Mouse (Mus musculus) stomach, postnatal 0 days (tissue): Measurements from ENCODE around the gene Sumf1. TPM values are rescaled to one million over a fixed set of nuclear protein-coding genes. Genes with fewer than 3 reads are reported as not detected.

Source experiments
- ATAC-seq: fragments of 200-750 bp; cut with Nextera tagmentation; 2 replicates; pipeline ENCODE4 v1.8.0; 2017; ENCODE audit not compliant: low FRiP score, low TSS enrichment
- DNase-seq: peaks from one replicate; pipeline ENCODE4 v3.0.0-alpha.2; 2016; ENCODE audit warnings: low spot score
- H3K27ac ChIP-seq: fragments of 300-500 bp; sonication (generic); replicated peaks from 2 replicates; pipeline ENCODE4 v1.5.1; 2014; ENCODE audit warnings: mild to moderate bottlenecking, control low read depth
- H3K27me3 ChIP-seq: fragments of 300-500 bp; sonication (generic); 2 replicates; pipeline ENCODE4 v1.6.1; 2014; ENCODE audit warnings: low read length; ENCODE audit not compliant: control insufficient read depth, insufficient read depth
- H3K36me3 ChIP-seq: fragments of 300-500 bp; sonication (generic); 2 replicates; pipeline ENCODE4 v1.6.1; 2014; ENCODE audit warnings: low read length, mixed read lengths; ENCODE audit not compliant: control insufficient read depth, insufficient read depth
- H3K4me1 ChIP-seq: fragments of 300-500 bp; sonication (generic); replicated peaks from 2 replicates; pipeline ENCODE4 v1.6.1; 2014; ENCODE audit warnings: antibody characterized with exemption; ENCODE audit not compliant: control insufficient read depth, insufficient read depth
- H3K4me2 ChIP-seq: fragments of 300-500 bp; sonication (generic); replicated peaks from 2 replicates; pipeline ENCODE4 v1.6.1; 2014; ENCODE audit warnings: low read depth, mild to moderate bottlenecking, control low read depth, moderate library complexity
- H3K4me3 ChIP-seq: fragments of 300-500 bp; sonication (generic); 2 replicates; pipeline ENCODE4 v1.5.1; 2014; ENCODE audit warnings: low read depth, low read length, control low read depth
- H3K9ac ChIP-seq: fragments of 300-500 bp; sonication (generic); 2 replicates; pipeline ENCODE4 v1.6.1; 2014; ENCODE audit warnings: mild to moderate bottlenecking, low read length, control low read depth, mixed read lengths
- H3K9me3 ChIP-seq: fragments of 300-500 bp; sonication (generic); 2 replicates; pipeline ENCODE4 v1.6.1; 2016; ENCODE audit warnings: low read length; ENCODE audit not compliant: control insufficient read depth
- CTCF ChIP-seq: IDR thresholded peaks from 2 replicates; pipeline ENCODE4 v1.5.1; 2016; ENCODE audit warnings: antibody characterized with exemption, low read depth, mild to moderate bottlenecking, moderate library complexity
- EP300 ChIP-seq: optimal IDR thresholded peaks from 2 replicates; pipeline ENCODE3; 2016; ENCODE audit warnings: antibody characterized with exemption
- WGBS: fragments of 180-500 bp; shearing (Covaris S2); extraction: QIAGEN DNeasy Blood & Tissue Kit; methylation state at CpG from one replicate; pipeline ENCODE4 v1.1.7; 2014; 5-methylcytosine and 5-hydroxymethylcytosine counted together
- polyA plus RNA-seq: library from polyadenylated mRNA; unstranded; fragments of >200 nt; fragmentation: Nextera tagmentation; extraction: Ambion mirVana; gene quantifications from 2 replicates; pipeline ENCODE4 v1.2.1, GENCODE M21; 2015

The Sumf1 gene
- polyA plus RNA-seq, 1 experiment from 2014 or later: 20.0 TPM

DNA sequence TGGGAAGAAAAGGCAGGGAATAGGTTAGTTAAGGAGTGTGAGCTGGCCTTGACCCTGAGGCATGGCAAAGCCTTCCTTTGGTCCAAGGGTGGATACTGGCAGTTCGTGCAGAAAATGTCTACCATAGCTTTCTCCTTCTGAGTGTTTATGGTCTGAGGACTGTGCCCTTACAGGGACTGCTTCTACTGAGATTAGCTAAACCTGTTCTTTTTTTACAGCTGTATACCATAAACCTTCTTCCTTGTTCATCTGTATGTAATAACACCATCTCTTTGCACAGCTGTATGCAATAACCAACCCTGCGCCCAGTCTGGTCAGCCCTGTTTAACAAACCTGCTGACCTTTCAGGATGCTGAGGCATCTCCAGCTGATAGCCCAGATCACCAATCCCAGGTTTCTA is 18.9 kb upstream of the Sumf1 start:
- TF ChIP-seq EP300 (no peak), CTCF (no peak)
- Histone ChIP-seq H3K9me3 (no peaks in the 10 kb centered on the region), H3K4me2 (no peak overlapping the region), H3K9ac (no peak overlapping the region), H3K4me1 (no peaks in the 10 kb centered on the region), H3K36me3 (no peaks in the 10 kb centered on the region), H3K27me3 (no peaks in the 10 kb centered on the region), H3K4me3 (no peak overlapping the region), H3K27ac (no peak overlapping the region)
- no peak for DNase-seq
- 75% methylated on average over 2 of the region's 2 CpGs for WGBS
- ATAC-seq: no peak

DNA sequence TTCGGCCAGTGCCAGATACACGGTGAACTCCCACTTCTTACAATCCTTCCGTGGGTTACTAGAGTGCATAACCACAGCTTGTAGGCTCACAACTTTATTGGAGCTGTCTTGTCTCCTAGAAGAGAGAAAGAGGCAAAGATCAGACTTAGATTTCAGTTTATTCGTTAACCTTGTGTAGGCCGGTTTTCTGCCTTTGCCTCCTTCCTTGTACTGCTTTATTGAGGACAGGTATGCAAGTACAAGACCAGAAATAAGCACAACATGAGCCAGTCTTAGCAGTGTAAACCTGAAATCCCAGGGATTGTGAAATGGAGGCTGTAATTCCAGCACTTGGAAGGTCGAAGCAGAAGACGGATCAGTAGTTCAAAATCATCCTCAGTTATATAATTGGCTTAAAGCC is 12.9 kb upstream of the Sumf1 start:
- 89% methylated on average over 7 of the region's 7 CpGs for WGBS
- no peak for DNase-seq

DNA sequence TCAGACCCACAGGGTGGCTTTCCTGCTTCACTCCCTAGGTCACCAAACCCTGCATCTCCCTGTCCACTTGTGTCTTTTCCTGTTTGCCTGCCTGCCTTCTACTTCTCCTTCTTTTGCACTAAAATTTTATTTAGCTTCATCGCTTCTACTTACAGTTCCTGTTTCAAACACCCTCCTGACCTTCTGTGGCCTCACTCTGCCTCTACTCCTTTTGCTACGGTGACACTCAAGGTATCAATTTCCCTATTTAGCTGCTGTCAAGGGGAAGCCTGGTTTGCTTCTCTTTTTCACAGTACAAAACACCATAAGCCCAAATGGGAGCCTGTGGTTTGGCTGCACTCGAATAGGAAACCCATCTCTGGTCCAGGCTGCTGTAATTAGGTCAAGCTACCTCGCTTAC is 11.7 kb upstream of the Sumf1 start:
- no peak overlapping the region for H3K4me3 ChIP-seq
- H3K9me3 ChIP-seq: no peaks in the 10 kb centered on the region
- no peak for TF ChIP-seq EP300
- TF ChIP-seq CTCF: no peak
- H3K4me1 ChIP-seq: no peaks in the 10 kb centered on the region
- ATAC-seq (no peak), DNase-seq (no peak)
- H3K4me2 ChIP-seq: no peak overlapping the region
- no peak overlapping the region for H3K27ac ChIP-seq
- H3K9ac ChIP-seq: no peak overlapping the region
- WGBS: 47% methylated on average over 4 of the region's 4 CpGs
- H3K36me3 ChIP-seq: no peaks in the 10 kb centered on the region
- no peaks in the 10 kb centered on the region for H3K27me3 ChIP-seq

More for the DNA sequence above, 12.9 kb upstream of the Sumf1 start:
- no peak overlapping the region for H3K9ac ChIP-seq
- no peak overlapping the region for H3K4me3 ChIP-seq
- no peaks in the 10 kb centered on the region for H3K9me3 ChIP-seq
- H3K4me1 ChIP-seq: no peaks in the 10 kb centered on the region
- H3K4me2 ChIP-seq: no peak overlapping the region
- TF ChIP-seq EP300 (no peak), CTCF (no peak)
- H3K27ac ChIP-seq: no peak overlapping the region
- no peak for ATAC-seq
- H3K36me3 ChIP-seq: no peaks in the 10 kb centered on the region
- H3K27me3 ChIP-seq: no peaks in the 10 kb centered on the region

DNA sequence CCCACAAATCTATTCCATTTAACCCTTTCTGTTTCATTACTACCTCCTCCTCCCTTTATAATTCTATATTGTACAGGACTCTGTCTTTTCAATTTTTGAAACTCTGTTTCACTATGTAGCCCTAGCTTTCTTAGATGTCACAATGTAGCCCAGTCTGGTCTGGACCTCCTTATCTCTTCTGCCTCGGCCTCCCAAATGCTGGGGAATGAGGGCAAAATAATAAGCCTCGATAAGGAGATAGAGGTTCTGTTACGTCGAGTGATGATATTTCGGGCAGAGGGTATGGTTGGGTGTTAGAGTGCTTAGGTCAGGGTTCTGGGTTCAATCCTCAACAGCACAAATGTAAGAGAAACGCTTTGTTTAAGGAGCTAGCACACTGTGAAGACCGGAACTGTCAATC is 11.3 kb upstream of the Sumf1 start:
- H3K9ac ChIP-seq: no peak overlapping the region
- H3K36me3 ChIP-seq: no peaks in the 10 kb centered on the region
- no peaks in the 10 kb centered on the region for H3K9me3 ChIP-seq
- no peak overlapping the region for H3K27ac ChIP-seq
- H3K4me2 ChIP-seq: no peak overlapping the region
- TF ChIP-seq EP300 (no peak), CTCF (no peak)
- no peak for DNase-seq
- H3K4me1 ChIP-seq: no peaks in the 10 kb centered on the region
- ATAC-seq: no peak
- no peaks in the 10 kb centered on the region for H3K27me3 ChIP-seq
- no peak overlapping the region for H3K4me3 ChIP-seq
- WGBS: 81% methylated on average over 7 of the region's 7 CpGs

DNA sequence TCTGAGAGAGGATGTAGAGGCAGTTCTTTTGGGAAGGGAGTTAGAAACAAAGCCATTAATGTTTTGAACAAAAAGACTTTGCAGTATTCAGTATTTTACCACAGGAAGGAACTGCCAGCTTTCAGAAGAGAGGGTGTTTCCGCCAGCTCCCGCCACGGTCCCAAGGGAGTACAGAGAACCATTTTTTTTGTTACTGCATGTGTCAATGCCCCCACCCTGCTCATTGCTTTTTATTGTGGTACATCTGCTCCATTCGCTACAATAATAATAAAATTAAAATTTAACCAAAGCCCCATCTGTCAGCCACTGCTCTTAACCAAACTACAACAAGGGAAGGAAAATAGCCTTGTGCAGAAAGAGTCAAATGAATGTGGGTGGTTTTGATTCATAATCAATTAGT is 7.2 kb upstream of the Sumf1 start:
- ATAC-seq: no peak
- Histone ChIP-seq H3K4me3 (no peak overlapping the region), H3K27ac (no peak overlapping the region), H3K9me3 (no peaks in the 10 kb centered on the region), H3K36me3 (no peaks in the 10 kb centered on the region), H3K4me1 (no peaks in the 10 kb centered on the region), H3K9ac (no peak overlapping the region), H3K27me3 (no peaks in the 10 kb centered on the region), H3K4me2 (no peak overlapping the region)
- no peak for TF ChIP-seq CTCF
- no peak for TF ChIP-seq EP300
- 58% methylated on average over 4 of the region's 4 CpGs for WGBS
- DNase-seq: no peak

DNA sequence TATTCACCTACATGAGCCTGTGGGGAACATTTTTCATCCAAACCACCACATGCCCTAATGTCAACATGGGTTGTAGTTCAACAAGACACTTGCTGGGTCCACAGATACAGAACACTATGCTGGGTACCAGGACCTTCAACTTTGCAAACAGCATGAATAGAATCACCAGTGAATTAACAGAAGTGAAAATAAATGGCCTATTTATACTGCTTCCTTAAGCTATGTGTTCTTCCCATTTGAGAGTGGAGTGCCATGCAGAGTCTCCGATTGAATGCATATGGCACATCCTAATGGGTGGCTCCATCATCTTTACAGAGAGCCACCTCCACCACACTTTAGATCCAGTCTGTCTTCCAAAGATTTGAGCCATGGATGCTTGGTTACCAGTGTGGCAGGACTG is 5.3 kb upstream of the Sumf1 start:
- WGBS: 95% methylated on average over 1 of the region's 1 CpGs
- Histone ChIP-seq H3K4me1 (no peaks in the 10 kb centered on the region), H3K9ac (no peak overlapping the region), H3K36me3 (no peaks in the 10 kb centered on the region), H3K27me3 (no peaks in the 10 kb centered on the region), H3K27ac (no peak overlapping the region), H3K4me3 (no peak overlapping the region), H3K4me2 (no peak overlapping the region), H3K9me3 (no peaks in the 10 kb centered on the region)
- TF ChIP-seq EP300 (no peak), CTCF (no peak)
- DNase-seq (no peak), ATAC-seq (no peak)
